Mouse (Mus musculus) adrenal gland, adult 2 months (tissue): ENCODE results near the gene Nckap5. TPM values are rescaled to one million over a fixed set of nuclear protein-coding genes. Genes with fewer than 3 reads are reported as not detected.

Source experiments
- DNase-seq: peaks from one replicate; pipeline ENCODE4 v3.0.0; 2021
- polyA plus RNA-seq: library from polyadenylated mRNA; depleted of rRNA; stranded (reverse); fragments of >200 nt; gene quantifications from 2 replicates; pipeline ENCODE4 v1.2.3, GENCODE M21; 2012
- total RNA-seq, 2 experiments: library from RNA; stranded (reverse); gene quantifications; 2 replicates each; pipeline ENCODE4 v1.2.3; 2021

Nckap5 gene
- total and polyA plus RNA-seq, 3 experiments, result 27.1 to 74.8 (median 49.0) TPM

DNA sequence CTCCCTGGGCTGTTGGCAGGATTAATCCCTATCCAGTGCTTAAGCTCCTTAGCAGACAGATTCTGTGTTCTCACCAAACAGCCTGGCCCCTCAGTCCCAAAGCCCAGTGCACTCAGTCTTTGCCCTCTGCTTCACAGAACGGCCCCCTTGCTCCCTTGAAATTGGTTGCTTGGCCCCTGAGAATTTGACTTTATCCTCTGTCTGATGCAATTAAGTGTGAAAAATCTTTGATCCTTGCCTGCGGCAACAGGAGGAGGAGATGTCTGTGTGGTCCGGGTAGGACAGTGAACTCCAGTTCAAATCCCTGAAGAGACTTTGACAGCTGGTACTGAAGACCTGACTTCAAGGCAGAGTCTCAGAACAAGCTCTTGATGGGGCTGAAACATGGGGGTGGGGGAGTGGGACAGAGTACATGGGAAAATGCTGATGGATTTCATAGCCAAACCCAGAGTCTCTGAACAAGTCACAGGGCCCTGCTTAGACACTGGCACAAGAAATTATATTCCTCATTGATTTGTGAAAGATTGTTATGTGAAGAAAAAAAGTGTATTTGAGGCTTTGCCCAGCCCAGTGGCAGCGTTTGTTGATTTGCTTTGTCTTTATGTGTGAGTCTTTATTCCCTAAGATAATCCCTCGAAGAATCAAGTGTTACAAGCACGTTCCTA is 65.0 kb downstream of the Nckap5 start:
- no peak for DNase-seq

- peak; percentile 65 for DNase-seq
These were observed 66.4 kb downstream of the Nckap5 start for GRCm38 (mm10) chr1:126764201-126764600.

DNA sequence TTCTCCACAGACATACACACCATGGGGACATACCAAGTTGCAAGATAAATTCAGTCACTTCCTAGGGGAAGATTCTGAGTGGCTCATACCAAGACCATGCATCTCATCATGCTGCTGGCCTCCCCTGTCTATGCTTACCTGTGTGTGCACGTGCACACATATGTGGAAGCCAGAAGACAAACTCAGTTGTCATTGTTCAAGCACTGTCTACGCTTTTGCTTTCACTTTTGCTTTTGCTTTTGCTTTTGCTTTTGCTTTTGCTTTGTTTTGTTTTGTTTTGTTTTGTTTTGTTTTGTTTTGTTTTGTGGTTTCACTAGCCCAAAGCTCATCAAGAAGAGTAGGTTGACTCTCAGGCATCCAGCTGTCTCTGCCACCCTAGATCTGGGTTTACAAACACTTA is 67.4 kb downstream of the Nckap5 start:
- no peak for DNase-seq

DNA sequence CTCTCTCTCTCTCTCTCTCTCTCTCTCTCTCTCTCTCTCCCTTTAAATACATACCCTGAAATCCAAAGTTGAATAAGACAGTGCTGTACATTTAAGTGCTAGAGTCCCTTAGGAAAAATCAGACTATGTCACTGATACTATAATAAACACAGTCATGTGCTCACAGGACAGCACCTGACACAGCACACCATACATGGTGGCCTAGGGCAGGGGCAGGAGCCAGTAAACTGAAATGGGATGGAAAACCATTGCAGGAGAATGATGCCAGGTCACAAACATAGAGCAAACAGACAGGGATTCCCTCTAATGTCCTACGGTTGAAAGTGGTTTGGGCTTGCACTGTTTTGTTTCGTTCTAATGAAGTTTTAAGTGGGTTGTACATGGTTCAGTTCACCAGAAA is 70.2 kb downstream of the Nckap5 start:
- DNase-seq, result no peak

GRCm38 (mm10) chr1:126755682-126756081 is 74.9 kb downstream of the Nckap5 start:
- DNase-seq, result peak; percentile 61

DNA sequence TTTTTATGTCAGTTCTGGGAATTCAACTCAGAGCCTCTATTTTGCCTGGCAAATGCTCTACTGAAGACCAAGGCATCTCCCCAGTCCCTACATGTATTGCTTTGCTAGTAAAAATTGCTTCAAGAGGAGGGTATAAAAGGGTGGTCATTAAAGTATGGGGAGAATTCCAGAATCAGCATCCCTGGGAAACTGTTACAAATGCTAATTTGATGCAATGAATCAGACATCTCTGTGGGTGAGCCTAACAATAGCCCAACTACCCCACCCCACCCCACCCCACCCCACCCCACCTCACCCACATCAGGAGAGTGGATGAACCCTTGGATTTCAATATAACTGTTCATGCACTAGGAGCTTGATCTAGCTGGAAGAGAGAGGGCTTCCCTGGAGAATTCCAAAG is 77.0 kb downstream of the Nckap5 start:
- DNase-seq, result no peak

GRCm38 (mm10) chr1:126752247-126753037 is 78.2 kb downstream of the Nckap5 start:
- DNase-seq, result no peak

DNA sequence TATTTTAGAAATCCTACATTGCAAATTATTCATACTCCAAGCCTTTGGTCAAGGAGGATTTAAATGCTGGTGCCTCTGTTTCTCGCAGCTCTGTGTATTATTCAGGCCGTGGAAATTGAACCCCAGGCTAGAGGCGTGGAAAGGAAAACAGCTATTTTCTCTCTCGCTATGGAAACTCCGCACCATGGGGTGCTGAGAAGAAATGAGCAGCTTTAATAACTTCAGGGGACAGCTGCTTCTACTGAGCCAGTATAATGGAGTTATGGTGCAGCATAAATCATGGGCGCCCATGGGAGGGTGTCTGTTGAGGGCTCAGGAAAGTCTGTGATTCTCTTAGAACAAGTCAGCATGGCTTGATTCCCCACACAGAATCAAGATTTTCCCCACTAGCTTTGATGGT is 79.5 kb downstream of the Nckap5 start:
- no peak for DNase-seq

DNA sequence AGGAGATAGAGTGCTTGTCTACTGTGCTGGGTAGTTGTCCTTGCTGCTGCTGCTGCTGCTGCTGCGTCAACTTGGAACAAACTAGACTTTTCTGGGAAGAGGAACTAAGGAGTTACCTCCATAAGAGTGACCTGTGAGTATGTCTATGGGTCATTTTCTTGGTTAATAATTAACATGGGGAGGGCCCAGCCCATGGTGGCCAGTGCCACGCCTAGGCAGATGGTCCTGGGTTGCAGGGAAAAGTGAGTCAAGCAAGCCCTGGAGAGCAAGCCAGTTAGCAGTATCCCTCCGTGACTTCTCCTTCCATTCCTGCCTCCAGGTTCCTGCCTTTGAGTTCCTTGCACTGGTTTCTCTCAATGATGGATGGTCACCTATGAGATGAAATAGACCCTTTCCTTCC is 80.4 kb downstream of the Nckap5 start:
- DNase-seq, result no peak

DNA sequence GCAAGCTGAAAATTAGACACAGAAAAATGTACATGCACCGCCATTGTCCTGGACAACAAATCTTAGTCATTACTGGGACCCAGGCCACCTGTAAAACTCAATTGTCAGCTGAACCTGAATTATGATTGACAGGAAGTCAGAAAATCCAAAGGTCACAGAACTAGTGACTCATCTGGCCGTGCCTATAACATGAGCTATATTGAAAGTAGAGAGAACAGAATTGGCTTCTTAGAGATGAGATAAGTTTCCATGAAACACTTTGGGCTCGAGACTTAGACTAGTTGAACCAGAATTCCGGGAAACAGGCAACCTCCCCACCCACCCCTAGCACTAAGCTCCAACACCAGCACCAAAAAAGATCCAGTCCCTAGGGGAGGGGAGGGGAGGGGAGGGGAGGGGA is 82.7 kb downstream of the Nckap5 start:
- no peak for DNase-seq

- DNase-seq, result no peak
These were observed 85.0 kb downstream of the Nckap5 start for GRCm38 (mm10) chr1:126745482-126746136.

GRCm38 (mm10) chr1:126744631-126745305 is 85.8 kb downstream of the Nckap5 start:
- no peak for DNase-seq

DNA sequence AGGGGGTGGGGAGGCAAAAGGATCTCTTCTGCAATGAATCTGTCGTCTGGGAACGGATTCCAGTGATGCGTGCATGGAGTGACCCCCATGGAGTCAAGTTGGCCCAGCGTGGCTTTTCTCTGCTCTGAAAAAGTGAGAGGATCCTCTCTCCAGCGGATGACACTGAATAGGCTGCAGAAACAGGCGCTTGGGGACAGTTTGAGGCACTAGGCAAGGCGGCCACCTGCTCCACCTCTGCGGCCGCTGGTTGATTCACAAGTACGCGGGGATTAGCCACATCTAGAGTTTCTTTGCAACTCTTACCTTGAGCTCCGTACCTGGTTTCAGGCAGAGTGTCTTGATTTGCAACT is 92.3 kb downstream of the Nckap5 start:
- no peak for DNase-seq

- peak; percentile 70 for DNase-seq
These were observed 92.9 kb downstream of the Nckap5 start for GRCm38 (mm10) chr1:126737554-126738290.

- no peak for DNase-seq
These were observed 98.9 kb downstream of the Nckap5 start for GRCm38 (mm10) chr1:126731691-126732090.

- DNase-seq, result peak; percentile 25
These were observed 104.1 kb downstream of the Nckap5 start for GRCm38 (mm10) chr1:126726400-126727055.

GRCm38 (mm10) chr1:126725628-126726367 is 104.8 kb downstream of the Nckap5 start:
- DNase-seq, result no peak

GRCm38 (mm10) chr1:126721917-126722316 is 108.7 kb downstream of the Nckap5 start:
- DNase-seq, result no peak

DNA sequence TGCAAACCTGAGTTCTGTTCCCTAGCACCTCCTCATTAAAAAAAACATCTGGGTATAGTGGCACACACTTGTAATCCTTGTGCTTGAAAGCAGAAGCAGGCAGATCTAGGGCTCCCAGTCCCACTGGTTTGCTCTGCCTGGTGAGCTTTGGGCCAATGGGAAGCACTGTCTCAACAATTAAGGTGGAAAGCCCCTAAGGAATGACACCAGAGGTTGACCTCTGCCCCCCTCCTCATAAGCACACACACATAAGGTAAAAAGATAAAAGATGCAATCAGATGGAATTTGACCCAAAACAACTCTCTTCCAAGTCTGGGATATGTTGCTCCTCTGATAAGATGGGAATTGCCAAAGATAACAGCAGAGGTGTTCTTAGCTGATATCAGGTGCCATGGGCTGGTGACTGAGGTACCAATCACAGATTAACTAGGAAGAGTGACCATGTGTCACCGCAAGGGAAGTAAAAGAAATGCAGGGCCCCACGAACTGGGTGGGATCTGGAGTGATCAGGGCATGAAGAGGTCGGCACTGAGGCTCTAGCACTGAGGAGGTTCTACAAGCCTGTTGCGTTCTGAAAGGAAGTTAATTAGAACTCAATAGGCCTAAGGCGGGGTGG is 110.8 kb downstream of the Nckap5 start:
- no peak for DNase-seq

DNA sequence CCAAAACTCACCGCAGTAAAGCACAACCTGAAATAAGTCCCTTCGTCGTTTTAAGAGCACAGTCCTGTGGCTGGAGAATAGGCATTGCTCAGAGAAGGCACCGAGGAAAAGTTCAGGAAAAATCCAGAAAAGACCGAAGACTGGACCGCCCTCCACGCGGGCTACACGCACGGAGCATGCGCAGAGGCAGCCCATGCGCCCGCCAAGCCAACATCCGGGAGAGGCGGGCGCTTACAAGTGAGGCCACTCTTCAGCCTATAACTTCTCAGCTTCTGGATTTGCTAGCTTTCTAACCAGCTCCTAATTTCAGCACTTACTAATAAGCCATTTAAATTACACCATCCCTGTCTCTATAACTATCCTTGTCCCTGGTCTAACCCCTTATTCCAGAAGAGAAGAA is 124.0 kb downstream of the Nckap5 start:
- DNase-seq, result no peak
